Mouse (Mus musculus) embryo, embryonic 9.5 days (tissue): ENCODE data around the gene Traf4.
A peak's percentile ranks its signal among the peaks of the same experiment; 100 is the strongest.
"Not testable (repeated sequence)": the region's sequence is repeated elsewhere in the genome, so short reads cannot be mapped to it uniquely, and the experiment has no call there.

Experiments
- DNase-seq: peaks from one replicate; pipeline ENCODE4 v3.0.0-alpha.2; 2017; ENCODE audit errors: extremely low spot score

Gene Traf4

DNA sequence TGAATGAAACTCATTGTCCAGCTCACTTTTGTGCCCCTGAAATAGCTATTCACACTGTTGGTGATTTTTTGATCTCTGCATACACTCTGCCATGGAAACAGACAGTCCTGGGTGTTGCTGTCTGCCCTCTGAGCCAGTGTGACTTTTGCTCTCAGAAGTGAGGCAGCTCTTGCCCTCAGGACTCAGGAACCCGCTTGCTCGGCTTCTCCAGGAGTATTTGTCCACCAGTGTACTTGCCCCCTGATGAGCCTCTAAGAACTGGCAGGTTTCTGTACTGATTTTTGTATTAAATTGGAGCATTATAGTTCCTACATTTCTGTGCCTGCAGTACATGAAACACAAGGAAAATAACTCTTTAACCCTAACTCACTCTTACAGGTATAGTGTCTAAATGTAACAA lies 21.9 kb downstream of the Traf4 start:
- no peak for DNase-seq

GRCm38 (mm10) chr11:78140665-78141064 lies 24.7 kb downstream of the Traf4 start:
- DNase-seq = no peak

DNA sequence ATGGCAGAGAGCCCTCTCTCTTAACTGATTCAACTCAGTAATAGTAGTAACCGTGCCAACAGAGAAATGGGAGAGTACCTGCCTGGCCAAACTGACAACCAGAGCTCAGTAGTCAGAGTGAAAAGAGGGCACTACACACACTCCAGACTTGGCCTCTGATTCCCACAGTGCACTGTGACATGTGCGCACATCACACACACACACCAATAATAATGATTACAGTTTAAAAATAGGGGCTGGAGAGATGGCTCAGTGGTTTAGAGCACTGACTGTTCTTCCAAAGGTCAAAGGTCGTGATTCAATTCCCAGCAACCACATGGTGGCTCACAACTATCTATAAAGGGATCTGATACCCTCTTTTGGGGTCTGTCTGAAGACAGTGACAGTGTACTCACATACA lies 27.4 kb downstream of the Traf4 start:
- no peak for DNase-seq

DNA sequence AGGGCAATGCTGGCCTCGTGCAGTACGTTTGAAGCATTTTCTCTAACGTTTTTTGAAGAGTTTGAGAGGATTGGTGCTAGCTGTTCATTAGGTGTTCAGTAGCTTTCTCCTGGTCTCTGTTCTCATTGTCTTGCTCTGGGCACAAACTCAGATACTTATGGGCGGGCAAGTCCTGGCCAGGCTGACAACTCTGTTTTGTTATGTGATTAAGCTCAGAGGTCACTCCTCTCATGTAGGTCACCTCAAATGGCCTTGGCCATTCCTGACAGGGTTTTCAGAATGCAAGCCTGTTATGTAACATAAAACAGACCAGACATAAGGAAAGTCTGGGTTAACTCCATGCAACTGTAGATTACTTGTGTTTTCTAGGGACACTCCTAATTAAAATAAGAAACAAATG lies 27.8 kb downstream of the Traf4 start:
- no peak for DNase-seq

DNA sequence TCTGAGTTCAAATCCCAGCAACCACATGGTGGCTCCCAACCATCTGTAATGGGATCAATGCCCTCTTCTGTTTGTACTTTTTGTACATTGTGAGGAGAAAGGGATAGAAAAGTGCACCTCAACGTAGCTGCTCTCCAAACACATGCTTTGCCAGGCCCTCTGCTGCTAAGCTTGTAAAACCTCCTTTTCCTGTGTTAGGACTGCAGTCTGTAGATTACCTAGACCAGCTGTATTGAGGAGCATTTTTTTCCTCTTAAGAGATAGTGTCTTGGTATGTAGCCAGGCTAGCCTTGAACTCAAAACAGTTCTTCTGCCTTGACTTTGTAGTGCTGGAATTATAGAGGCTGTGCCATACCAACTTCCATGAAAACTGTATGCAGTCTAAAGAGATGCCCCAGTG lies 29.3 kb downstream of the Traf4 start:
- no peak for DNase-seq

GRCm38 (mm10) chr11:78135314-78135713 lies 30.1 kb downstream of the Traf4 start:
- DNase-seq = not testable (repeated sequence)

DNA sequence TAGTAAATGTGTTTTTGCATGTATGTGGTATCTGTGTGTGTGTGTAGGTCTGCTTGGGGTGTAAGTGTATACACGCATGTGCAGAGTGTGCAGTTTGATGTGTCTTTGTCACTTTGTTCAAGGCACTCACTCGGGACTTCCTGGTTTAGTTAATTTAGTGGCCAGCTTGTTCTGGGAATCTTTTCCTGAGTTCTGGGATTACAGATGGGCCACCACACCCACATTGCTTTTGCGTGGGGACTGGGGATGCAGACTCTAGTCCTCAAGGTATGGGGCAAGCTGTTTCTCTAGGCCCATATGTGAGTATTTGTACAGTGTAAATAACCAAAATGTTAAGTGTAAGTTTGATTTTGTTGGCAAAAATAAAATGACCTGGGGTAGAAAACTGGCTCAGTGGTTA lies 31.0 kb downstream of the Traf4 start:
- DNase-seq = no peak

GRCm38 (mm10) chr11:78133915-78134314 lies 31.5 kb downstream of the Traf4 start:
- DNase-seq = no peak

DNA sequence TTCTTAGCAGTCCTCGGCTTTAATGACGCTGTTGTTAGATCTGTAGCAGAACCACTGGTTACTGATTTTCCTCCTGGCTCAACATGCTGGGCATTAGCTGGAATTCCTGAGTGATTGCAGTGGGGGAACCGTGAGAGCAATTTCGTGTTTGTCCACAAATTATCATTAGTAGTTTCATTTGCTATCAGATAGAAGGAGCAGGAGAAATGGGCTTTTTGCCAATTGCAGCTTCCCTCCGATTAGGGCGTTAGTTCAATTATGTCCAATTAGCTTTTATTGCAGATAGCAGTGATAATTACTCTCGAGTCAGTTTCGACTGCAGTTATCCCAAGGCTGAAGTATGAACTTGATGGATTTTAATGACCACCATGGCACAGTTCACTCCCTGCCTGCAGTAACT lies 35.9 kb downstream of the Traf4 start:
- no peak for DNase-seq

- no peak for DNase-seq
Measured at GRCm38 (mm10) chr11:78126739-78127138, 38.6 kb downstream of the Traf4 start.

DNA sequence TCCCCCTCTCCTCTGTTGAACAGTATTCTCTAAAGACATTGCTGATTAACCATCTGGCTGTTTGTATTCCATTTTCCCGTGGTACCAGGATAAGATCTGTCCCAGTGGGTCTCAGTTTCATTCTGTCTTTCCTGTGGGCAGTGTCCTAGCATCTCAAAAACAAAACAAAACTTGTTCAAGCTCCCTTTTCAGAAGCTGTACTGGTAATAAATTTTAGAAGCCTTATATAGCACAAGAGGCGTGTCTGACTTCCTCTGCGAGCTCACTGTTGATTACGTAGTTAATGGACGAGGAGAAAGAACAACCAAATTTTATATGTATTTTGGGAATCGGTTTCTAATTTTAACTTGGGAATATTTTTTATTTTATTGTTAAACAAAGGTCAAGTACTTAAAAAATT lies 39.7 kb downstream of the Traf4 start:
- DNase-seq = no peak

- no peak for DNase-seq
Measured at GRCm38 (mm10) chr11:78123782-78124181, 41.6 kb downstream of the Traf4 start.

DNA sequence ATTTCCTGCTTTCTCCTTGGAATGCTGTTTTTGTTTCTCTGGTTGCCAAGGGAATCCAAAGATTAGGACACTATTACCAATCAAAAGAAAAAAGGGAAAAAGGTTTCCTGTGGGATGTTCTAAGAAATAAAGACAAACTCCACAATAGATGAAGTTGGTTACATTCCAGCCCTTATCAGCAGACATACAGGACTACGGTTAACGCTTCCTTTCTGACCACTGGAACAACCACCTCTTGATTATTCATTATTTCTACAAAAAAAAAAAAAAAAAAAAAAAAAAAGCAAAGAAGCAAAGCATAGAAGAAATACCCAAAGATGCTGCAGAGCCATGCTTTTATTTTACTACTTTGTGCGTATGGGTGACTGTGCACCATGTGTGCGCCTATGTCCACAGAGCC lies 42.6 kb downstream of the Traf4 start:
- DNase-seq = no peak

DNA sequence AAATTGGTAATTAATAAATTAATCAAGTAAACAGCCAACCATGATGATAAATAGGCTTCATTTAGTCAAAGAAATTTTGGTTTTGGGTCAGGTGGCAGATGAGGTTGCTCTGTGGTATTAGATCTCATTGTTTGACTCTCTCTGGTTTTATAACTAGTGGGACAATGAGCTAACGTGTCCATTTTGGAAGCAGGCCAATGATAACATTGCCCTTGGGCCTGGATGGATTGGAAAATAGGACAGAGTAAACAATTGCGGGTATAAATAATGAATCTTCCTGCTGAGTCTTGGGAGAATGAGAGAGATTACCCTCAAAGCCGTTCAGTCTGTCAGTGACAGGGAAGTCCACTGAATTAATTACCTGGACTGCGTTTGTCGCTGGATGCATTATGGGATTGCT lies 44.2 kb downstream of the Traf4 start:
- DNase-seq = no peak

DNA sequence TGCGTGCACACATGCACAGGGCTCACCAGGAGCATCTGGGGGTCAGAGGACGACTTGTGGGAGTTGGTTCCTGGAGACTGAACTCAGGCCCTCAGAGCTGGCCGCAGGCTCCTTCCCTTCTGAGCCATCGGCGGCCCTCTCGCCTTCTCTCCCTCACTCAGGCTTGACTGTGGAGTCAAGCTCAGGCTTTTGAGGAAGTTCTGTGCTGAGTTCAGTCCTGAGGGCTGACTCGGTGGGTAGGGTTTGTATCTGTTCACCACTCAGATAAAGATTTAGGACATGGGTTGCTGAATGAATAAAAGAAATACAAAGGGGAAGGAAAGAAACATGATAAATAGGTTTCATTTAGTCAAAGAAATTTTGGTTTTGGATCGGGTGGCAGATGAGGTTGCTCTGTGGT lies 45.5 kb downstream of the Traf4 start:
- DNase-seq = no peak

- no peak for DNase-seq
Measured at GRCm38 (mm10) chr11:78118467-78118866, 46.9 kb downstream of the Traf4 start.

DNA sequence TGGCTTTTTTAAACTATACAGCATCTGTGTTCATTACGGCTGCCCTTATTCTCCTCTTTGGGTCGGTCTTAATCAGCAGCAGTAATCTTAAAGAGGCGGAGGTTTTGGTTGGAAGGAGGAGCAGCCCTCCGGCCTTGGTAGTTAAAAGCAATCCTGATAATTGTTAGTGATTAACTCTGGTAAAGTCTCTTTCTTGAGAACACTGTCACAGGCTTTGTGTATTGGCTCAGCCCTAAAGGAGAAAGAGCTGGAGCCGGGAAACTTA lies 49.3 kb downstream of the Traf4 start:
- peak; percentile 6 for DNase-seq

DNA sequence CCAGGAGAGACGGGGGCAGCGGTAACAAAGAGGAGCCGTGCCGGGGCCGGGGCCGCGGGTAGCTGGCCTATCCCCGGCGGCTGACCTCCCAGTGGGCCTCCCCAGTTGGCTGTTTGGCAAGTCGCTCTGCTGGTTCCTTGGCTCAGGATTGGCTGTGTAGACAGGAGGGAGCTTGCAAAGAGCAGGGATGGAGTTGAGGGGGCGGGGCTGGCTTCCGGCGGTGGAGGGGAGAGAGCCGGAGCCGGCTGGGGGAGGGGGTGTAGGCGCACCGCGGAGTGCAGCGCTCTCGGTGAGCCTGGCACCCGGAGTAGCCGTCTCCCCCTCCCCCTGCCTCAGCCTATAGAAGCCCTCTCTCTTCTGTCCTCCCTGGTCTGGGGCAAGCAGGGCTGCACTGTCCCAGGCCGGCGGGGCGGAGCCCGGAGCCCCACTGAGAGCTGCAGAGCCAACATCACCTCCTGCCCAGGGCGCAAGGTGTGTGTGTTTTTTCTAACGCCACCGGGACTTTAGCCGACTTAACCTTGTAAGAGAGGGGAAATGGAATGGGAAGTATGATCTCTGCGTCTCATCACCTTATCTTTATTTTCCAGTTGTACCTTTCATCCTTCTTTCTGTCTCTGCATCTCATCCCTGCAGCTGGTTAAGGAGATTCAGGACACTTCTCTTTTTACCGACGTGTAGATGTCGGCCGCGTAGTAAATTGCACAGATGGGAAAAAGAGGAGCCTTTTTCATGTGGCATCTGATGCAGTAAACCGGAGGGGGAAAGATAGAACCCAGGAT lies 49.8 kb downstream of the Traf4 start:
- DNase-seq = peak; percentile 97

- peak; percentile 8 for DNase-seq
Measured at GRCm38 (mm10) chr11:78114676-78115366, 50.6 kb downstream of the Traf4 start.

DNA sequence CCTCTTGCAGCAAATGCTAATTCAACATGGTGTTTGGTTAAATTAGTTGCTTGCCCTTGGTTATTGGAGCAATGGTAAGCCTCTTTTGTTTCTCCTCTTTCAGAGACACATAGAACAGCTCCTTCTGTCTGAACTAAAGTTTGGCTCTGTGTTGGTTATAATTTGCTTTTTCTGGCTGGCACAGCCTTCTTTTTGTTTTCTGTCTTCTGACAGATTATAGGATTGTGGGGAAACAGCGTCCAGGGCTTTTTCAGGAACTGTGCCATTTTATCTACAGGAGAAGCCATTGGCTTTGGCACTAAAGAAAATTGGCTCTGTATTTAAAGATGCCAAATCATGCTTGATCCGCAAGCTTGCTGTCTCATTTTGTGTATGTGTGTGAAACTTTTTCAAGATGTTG lies 51.8 kb downstream of the Traf4 start:
- no peak for DNase-seq
